Mouse (Mus musculus) liver (tissue): ENCODE data around the gene Spem1.
"Not testable (repeated sequence)": the region's sequence is repeated elsewhere in the genome, so short reads cannot be mapped to it uniquely, and the experiment has no call there.

Source experiments
- DNase-seq: peaks from one replicate; pipeline ENCODE4 v3.0.0-alpha.2; 2020; ENCODE audit warnings: mixed read lengths

Gene Spem1

GRCm38 (mm10) chr11:69822080-69822479 lies at the start of gene Spem1:
Gene Spem1 (minus strand): TSS chr11:69822180.
- DNase-seq = no peak

GRCm38 (mm10) chr11:69870289-69871069 lies 48.5 kb upstream of the Spem1 start:
- DNase-seq = no peak

- no peak for DNase-seq
Observed at GRCm38 (mm10) chr11:69867335-69867734, 45.4 kb upstream of the Spem1 start.

GRCm38 (mm10) chr11:69865561-69865960 lies 43.6 kb upstream of the Spem1 start:
- no peak for DNase-seq

- DNase-seq = peak; percentile 58
Observed at GRCm38 (mm10) chr11:69864138-69864860, 42.3 kb upstream of the Spem1 start.

- DNase-seq = not testable (repeated sequence)
Observed at GRCm38 (mm10) chr11:69863729-69864128, 41.7 kb upstream of the Spem1 start.

- DNase-seq = no peak
Observed at GRCm38 (mm10) chr11:69858113-69858998, 36.4 kb upstream of the Spem1 start, which contains the start of gene Tnk1. Gene Tnk1 (minus strand): TSS chr11:69858730.

GRCm38 (mm10) chr11:69855347-69855746 lies 33.4 kb upstream of the Spem1 start:
- DNase-seq = peak; percentile 85

GRCm38 (mm10) chr11:69854680-69855079 lies 32.7 kb upstream of the Spem1 start:
- DNase-seq = no peak

- peak; percentile 93 for DNase-seq
Observed at GRCm38 (mm10) chr11:69853994-69854393, 32.0 kb upstream of the Spem1 start.

- no peak for DNase-seq
Observed at GRCm38 (mm10) chr11:69850754-69851153, 28.8 kb upstream of the Spem1 start.

GRCm38 (mm10) chr11:69849884-69850283 lies 27.9 kb upstream of the Spem1 start:
- DNase-seq = no peak

- DNase-seq = no peak
Observed at GRCm38 (mm10) chr11:69849128-69849527, 27.1 kb upstream of the Spem1 start.

- DNase-seq = no peak
Observed at GRCm38 (mm10) chr11:69848021-69848420, 26.0 kb upstream of the Spem1 start.

GRCm38 (mm10) chr11:69846738-69847688 lies 25.0 kb upstream of the Spem1 start:
- DNase-seq = peak; percentile 85

- DNase-seq = peak; percentile 95
Observed at GRCm38 (mm10) chr11:69846198-69846680, 24.3 kb upstream of the Spem1 start, which contains the start of gene Plscr3. Gene Plscr3 (plus strand): TSS chr11:69846376.

- DNase-seq = peak; percentile 45
Observed at GRCm38 (mm10) chr11:69838714-69839104, 16.7 kb upstream of the Spem1 start.

GRCm38 (mm10) chr11:69837952-69838713 lies 16.2 kb upstream of the Spem1 start, which contains the start of gene Tmem256:
Gene Tmem256 (plus strand): TSS chr11:69838514.
- peak; percentile 95 for DNase-seq

- DNase-seq = no peak
Observed at GRCm38 (mm10) chr11:69837604-69837951, 15.6 kb upstream of the Spem1 start, which contains the start of gene Nlgn2. Gene Nlgn2 (minus strand): TSS chr11:69837784.
